Mouse (Mus musculus) lung, postnatal 10 days (tissue): ENCODE results near the gene Gnl2.
A peak's percentile ranks its signal among the peaks of the same experiment; 100 is the strongest.

Experiments used
- DNase-seq: peaks from one replicate; pipeline ENCODE4 v3.0.0; 2021

Gnl2 gene

DNA sequence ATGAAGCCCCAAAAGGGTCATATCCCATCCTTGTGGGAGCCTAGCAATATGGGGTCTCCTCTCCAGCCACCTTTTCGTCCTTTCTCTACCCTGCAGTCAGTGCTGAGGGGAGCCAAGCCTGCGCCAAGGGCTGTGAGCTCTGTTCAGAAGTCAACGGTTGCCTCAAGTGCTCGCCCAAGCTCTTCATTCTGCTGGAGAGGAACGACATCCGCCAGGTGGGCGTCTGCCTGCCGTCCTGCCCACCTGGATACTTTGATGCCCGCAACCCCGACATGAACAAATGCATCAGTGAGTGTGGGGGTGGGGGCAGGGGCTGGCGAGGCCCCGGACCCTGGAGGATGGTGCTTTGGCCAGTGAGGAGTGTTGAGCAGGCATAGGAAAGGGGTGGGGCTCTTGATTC is 11.5 kb upstream of the Gnl2 start:
- no peak for DNase-seq

DNA sequence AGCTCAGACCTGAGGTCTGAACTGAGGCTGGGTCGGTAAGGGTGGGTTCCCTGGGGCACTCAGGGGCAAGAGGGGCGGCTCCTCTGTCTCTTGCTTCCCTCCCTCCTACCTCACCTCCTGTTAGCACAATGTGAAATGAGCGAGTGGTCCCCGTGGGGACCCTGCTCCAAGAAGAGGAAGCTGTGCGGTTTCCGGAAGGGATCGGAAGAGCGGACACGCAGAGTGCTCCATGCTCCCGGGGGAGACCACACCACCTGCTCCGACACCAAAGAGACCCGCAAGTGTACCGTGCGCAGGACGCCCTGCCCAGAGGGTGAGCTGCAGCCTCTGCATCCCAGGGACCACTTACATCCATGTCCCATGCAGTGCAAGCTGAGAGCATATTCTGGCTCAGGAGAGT is 8.9 kb upstream of the Gnl2 start:
- DNase-seq: no peak

DNA sequence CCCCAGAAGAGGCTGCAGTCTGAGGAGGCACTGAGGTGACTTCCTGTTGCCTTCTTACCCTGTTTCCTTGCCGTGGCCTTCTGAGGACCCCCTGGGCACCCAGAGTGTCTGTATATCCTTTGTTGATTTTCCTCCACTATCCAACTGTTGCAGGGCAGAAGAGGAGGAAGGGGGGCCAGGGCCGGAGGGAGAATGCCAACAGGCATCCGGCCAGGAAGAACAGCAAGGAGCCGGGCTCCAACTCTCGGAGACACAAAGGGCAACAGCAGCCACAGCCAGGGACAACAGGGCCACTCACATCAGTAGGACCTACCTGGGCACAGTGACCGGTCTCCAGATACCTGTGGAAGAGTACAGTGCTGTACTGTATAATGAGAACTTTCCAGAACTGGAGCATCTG is 8.2 kb upstream of the Gnl2 start:
- peak; percentile 53 for DNase-seq

DNA sequence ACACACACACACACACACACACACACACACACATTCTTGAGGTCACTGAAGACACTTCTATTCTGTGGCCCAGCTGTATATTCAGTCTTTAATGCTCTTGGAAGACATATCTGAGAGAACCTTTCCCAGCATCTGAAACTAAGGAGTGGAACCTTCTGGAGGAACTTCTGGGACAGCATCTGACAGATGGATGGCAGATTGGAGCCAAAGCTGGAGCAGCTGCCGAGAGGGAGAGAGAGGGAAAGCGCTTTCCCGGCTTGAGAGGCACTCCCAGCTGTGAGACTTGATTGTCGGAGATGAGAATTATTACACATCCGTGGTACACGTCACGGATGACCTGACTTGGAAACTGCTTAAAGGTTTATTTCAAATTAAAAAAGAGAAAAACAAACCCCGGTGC is 7.7 kb upstream of the Gnl2 start:
- no peak for DNase-seq

DNA sequence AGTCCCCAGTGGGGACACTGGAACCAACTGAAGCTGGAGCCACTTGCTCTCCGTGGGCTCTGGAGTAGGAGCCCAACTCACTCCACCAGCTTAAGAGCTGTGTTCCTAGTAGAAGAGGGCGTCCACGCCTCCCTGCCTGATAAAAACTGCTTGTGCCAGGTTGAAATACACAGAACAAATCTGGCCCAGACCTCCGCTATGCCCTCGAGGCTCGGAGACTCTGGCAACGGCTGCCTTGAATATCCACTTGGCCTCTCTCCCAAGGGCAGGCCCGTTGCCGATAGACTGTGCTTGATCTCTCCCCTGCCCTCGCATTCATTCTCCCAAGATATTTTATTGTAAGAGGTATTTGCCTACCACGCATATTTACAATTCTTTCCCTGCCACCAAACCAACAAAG is 1.0 kb downstream of the Gnl2 start:
- peak; percentile 40 for DNase-seq

DNA sequence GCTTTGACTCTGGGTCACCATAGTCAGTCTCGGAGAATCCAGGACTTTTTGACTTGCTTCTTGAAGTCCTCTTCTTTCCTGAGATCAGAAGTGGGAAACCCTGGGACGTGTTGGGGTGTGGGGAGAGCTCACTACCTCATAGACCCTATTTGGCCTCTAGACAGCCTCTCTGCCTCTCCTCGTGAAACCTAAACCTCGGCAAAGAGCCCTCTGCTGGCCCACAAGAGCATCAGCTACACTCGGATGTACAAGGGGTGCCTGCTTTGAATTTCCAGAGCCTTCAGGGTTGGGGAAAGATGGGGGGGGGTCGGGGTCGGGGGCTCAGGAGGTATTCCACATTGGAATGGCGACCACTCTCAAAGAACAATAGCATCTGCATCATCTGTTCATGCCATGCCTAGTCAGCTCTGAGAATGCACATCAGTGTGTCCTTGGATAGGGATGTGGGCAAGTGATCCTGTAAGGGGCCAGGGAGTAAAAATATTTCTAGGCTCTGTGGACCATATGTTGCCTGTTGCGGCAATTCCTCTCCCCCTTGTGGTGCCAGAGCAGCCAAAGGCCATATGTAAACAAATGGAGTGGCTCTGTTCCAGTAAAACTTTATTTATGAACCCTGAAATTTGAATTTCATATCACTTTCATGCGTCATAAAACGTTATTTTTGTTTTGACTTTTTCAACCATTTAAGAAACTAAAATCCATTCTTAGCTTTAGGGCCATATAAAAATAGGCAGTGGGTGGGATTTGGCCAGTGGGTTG is 4.6 kb downstream of the Gnl2 start:
- no peak for DNase-seq

DNA sequence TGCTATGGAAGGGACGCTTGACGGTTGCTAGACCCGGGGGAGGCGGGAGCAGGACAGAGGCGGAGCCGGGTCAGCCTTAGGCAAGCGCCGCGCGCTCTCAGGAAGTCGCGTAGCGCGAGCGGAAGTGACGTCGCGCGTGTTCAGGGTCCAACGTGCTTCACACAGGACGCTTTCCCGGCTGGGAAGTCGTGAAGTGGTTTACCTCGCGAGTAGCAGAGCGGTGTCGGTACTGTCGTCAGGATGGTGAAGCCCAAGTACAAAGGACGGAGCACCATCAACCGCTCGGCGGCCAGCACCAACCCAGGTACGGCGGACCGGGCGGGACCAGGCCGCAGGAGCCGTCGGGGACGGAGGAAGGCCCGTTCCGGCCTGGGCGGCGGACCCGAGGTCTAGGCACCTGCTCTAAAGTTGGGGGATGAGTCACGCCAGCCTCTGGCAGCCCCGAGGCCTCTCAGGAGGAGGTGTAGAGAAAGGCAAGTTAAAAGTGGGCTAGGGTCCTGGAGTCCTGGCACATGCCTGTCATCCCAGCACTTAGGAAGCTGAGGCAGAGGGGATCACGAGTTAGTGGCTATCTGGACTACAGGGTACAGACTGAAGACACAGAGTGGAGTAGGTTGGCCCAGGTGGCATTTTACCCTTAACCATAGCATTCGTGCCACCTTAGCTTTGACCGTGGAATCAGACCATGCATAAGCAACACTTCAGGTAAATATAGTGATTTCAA is 13.7 kb downstream of the Gnl2 start:
- peak; percentile 96 for DNase-seq

DNA sequence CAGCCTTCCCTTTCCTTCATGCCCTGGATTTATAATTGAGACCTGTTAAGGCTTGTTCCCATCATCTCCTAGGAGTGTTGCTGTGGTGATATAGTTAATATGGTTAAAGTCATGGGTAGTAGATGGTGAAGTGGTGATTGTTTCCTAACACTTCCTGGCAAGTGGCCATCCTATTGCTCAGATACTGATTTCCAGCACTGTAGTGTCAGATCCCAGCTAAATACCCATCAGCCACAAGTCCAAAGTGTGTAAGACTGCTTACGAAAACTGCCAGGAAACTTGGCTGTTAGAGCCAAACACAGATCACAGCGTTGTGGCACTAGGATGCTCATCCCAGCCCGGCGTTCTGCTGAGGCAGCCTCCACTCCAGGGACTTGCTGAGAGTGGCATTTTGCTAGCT is 18.0 kb downstream of the Gnl2 start:
- peak; percentile 35 for DNase-seq

DNA sequence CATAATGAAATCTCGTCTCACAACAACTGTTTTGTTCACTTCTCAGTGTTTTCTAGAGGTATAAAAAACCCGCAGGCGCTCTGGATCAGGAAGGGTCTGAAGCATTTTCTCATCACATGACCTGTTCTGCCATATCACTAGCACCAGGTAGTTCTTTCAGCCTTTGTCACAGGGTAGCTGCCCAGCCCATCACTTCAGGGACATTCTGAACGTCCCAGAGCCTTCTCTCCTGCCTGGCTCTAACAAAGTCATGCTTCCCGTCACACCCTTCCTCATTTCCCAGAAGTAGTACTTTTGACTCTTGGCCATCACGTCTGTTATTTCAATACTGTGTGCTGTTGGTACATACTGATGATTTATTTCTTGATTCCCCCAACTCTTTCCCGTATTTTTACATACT is 28.1 kb downstream of the Gnl2 start:
- DNase-seq: no peak

DNA sequence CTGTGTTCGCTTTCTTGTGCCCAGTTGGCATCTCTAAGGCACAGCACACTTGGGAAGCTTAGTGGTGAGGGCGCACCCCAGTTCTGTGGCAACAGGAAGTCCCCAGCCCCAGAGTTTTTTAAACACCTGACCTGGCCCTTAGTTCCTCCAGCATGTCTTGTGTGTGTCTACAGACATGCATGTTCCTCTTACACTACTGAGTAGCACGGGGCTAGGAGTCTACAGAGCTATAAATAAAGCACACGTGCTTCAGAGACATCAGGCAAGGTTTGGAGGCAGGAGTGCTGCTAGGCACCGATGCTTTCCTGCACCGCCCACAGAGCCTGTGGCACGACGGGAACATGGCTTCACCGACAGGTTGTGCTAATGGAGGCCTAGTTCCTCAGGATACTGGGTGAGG is 39.0 kb downstream of the Gnl2 start:
- no peak for DNase-seq

DNA sequence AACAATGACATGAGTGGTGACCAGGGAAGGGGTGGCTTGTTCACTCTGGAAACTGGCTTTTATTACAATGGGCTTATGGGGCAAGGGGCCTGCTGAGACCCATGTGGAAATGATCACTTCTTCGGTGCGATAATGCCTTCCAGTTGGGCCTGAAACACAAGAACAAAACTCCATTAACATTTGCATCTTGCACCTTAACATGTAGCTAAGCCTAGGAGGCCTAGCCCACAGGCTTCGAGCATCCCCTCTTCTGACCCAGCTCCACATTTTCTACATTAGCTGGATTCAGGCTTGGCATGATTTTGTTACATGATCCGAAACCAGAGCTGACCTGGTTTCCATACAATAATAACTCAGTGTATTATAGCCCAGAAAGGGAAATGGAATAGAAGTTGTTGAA is 40.1 kb downstream of the Gnl2 start:
- DNase-seq: no peak

DNA sequence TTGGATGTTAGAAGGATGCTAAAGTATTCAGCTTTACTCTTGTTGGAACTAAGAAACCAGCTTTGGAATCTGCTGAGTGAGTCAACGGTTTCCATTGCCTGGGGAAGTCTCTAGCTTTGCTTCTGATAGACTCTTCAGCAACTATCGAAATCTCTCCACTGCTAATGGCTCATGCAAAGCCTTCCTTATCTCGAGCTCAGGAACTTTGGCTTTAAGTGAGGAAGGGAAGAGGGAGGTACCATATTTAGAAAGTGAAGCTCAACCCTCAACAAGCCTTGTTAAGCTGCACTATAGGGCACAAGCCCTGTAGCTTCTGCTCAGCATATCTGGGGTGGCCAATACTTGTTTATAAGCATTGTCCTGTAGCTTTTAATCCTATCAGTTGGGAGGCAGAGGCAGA is 40.9 kb downstream of the Gnl2 start:
- DNase-seq: no peak

DNA sequence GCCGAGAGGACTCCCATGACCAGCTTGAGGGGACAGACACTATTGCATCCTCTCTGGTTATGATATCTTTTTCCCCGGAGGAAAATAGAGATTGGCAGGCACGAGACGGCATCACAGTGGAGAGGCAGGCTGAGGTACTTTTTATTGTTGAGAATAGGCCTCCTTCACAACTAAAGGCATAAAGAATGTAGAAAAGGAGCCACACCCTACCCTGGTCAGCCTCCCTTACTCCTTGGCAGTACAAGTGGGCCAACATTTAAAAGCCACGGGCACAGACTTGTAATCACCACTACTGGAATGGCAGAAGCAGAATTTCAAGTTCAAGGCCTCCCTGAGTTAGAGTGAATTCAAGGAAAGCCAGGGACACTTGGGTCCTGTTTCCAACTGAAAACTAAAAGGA is 41.6 kb downstream of the Gnl2 start:
- DNase-seq: no peak

DNA sequence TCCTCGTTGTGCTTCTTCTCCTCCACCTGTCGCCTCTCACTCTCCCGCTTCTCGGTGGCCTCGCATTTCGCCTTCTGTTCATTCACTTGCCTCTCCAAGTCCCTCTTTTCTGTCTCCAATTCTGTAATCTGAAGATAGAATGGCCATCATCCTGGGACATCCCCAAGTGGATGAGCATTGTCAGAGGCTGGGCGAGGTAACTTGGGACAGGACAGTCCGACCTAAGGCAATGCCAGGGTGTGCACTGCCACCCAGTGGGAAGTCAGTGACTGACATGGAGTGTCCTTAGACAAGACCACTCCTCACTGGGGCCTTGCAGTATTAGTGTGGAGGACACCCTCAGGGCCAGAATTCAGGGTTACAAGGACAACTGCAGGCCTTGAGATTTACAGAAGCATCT is 42.6 kb downstream of the Gnl2 start:
- peak; percentile 80 for DNase-seq

DNA sequence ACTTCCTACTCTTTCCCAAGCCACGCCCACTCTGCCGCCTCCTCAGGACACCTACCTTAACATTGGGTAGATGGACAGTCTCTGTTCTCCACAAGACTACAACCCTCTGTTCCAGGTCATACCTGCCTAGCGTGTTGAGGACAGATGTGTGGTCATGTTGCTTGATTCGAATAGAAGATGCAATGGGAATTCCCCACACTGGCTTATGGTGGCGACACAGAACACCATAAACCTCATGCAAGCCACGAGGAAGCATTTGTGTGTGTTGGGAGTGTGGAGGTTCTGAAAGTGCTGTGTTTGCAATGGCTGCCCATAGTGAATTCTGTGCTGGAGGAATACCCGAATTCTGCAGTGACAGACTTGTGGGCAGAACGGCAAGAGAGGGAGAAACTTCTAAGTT is 47.4 kb downstream of the Gnl2 start:
- no peak for DNase-seq

DNA sequence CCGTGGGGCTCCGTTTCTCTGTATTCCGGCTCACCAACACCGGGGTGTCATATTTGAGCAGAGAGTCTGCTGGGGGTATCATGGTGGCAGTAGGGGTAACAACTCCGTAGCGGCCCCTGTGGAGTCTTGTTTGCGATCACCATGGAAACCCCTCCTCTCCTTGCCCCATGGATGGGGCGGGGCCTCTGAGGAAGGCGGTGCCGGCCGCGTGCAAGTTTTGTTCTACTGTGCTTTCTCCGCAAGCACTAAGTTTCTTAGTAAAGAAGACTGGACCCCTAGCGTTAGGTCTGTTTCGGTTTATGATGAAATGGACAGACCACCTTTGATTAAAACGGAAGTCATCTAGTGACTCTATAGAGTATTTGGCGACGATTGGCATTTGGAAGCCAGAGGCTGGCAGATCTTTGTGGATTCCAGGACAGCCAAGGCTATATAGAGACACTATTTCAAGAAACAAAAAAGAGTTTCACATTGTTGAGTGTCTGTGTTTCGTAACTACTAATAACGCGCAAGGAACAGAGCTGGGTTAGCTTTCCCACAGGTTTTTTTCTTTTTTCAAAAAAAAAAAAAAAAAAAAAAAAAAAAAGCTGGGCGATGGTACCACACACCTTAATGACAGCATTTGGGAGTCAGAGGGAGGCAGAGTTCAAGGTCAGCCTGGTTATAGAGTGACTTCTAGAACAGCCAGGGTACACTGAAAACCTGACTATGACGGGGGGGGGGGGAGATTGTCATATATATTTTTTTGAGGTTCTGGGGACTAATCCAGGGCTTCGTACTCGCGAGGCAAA is 49.3 kb downstream of the Gnl2 start, which contains the start of gene Dnali1:
Dnali1 (minus strand) TSS at position 187 of the 791 bp plus-strand sequence.
- DNase-seq: peak; percentile 85

DNA sequence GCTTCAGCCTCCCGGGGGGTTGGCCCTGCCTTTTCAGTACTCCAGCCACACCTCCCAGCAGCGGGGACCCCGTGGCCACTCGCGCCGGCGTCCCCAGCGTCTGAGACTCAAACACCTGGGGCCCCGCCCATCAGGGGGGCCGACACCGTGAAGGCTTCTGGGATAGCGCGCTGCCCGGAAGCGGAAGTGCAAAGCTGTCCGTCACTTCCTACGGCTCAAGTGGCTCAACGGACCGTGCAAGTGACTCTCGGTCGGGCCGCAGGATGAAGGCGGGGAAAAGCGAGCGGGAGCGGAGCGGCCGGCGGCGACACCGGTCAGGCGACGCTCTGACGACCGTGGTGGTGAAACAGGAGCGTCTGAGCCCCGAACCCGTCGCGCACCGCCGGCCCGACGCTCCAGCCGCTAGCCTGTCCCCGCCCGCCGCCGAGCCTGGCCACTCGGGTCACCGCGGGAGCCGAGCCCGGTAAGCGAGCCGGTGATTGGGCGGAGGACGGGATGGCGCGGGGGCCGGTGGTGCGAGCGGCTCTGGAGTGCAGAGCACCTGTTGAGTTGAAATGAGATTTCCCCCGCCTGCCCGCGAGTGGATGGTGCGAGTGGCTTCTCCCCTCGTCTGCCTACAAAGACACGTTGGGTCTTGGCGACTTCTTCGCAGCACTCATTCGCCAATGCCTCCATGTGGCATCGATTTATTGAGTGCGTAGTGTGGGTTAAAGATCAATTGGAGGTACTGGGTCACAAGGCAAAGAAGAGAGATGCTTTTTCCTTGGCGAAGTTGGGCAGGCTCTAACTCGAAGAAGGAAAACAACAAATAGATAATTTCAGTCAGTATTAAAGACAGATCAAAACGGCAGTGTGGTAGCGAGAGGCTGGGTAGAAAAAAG is 50.3 kb downstream of the Gnl2 start, which contains the start of gene Snip1:
Snip1 (plus strand) TSS at position 183 of the 881 bp plus-strand sequence.
- peak; percentile 96 for DNase-seq

DNA sequence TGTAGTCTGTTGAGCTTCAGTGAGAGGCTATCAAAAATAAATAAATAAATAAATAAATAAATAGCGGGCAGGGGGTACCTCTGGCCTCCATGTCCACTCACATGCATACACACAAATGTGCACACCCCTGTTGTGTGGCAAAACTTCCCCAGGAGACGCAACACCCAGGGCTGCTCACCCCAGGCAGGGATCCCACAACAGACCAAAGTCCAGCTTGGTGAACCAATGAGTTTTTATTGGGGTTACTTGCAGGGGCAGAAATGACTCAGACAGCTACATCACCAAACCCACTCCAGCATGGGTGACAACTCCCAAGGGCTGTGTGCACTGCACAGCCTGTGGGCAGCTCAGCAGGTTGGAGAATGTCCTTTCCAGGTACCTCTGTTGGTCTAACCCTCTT is 61.3 kb downstream of the Gnl2 start:
- no peak for DNase-seq

DNA sequence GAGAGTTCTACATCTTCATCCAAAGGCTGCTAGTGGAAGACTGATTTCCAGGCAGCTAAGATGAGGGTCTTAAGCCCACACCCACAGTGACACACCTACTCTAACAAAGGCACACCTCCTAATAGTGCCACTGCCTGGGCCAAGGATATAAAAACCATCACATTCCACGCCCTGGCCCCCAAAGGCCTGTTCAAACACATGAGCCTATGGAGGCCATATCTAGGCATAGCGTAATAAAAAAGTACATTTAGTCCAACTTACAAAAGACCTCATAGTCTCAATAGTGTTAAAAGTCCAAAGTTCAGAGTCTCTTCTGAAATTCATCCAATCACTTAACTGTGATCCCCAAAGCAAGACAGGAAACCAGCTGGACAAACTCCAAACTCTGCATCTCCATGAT is 62.3 kb downstream of the Gnl2 start:
- no peak for DNase-seq

DNA sequence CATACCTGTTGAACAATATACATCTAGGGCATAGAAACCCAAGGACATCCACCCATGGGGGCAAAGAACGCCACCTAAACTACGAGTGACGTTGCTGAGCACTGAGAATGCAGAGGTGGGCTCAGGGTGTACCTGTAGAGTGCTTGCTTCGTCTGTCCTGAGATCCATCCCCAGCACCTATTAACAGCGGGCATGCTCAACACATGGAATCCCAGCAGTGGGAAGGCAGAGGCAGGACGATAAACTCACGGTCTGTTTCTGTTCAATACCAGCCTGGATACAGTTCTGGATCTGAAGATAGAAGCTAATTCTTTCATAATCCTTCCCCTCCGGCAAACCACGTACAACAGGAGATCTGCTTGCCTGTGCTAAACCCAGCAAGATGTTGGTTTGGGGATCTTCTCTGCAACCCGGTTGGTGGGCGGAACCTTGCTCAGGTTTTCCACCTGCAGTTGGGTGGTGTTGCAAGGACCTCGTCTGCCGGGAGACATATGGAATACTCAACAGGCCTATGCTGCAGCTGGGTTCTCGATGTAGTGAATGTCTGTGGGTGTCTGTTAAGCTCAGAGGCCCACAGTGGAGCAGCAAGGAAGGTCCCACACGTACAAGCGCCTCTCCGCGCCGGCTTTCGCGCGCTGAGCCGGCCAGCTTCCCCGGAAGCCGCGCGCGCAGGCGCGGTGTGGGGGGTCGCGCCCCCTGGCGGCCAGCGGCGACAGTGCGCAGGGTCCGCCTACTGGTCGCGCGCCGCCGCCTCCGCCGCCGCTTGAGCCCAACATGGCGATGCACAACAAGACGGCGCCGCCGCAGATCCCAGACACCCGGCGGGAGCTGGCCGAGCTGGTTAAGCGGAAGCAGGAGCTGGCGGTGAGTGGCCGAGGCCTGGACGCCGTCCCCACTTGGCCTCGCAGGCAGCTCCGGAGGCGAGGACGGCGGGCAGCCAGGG is 68.3 kb downstream of the Gnl2 start, which contains the start of gene Meaf6:
Meaf6 (plus strand) TSS at position 732 of the 943 bp plus-strand sequence.
- peak; percentile 92 for DNase-seq

DNA sequence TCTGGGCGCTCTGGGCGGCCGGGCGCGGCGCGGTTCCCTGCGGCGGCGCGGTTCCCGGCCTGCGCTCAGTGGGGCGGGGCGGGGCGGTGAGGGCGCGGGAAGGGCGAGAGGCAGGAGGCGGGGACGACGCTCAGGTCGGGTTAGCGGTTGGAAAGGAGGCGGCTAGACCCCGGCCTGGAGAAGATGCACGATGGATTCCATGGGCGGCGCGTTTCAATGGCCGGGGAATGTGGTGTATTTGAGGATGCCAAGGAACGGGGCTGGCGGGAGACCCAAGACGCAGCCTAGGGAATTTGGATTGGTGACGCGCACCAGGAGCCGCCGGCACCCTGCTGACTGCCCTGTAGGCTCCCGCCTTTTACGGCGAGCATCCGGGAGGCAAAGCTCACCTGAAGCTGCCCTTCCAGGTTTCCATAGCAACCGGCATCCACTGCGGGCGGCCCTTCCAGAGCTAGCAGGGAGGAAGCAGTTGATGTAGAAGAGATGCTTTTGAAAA is 69.0 kb downstream of the Gnl2 start:
- peak; percentile 80 for DNase-seq
